Mouse (Mus musculus): ENCODE data around the gene Slmap. TPM values are rescaled to one million over a fixed set of nuclear protein-coding genes. Genes with fewer than 3 reads are reported as not detected.

Slmap gene
- polyA plus RNA-seq, 2 experiments: 9.5 to 10.4 TPM

DNA sequence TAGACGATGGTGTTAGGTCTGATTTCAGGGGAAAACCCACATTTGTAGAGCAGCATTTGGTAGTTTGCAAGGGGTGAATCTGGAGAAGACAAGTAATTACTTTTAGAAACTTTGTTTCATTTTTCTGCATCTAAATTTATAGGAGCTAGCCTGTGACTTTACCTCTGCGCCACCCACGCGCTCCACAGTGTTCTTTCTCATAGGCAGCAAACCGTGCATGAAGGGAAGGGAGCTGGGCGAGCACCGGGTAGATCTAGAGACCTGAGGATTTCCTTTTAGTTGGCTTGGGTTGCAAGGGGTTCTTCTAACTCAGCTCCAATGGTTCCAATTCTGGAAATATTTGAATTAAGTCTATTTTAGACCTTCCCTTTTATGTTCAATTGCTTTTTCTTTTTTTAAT, 23.8 kb upstream of the Slmap start:
- Histone ChIP-seq H3K27ac (no peak overlapping the region), H3K4me1 (replicated peaks; ENCODE audit: control insufficient read depth in 2 of 2, insufficient read depth in 2 of 2, low read length in 1 of 2) (no peaks in the 10 kb centered on the region), H3K36me3 (replicated peaks; ENCODE audit: control insufficient read depth, insufficient read depth, low read depth) (no peaks in the 10 kb centered on the region), H3K9ac (replicated peaks) (no peak overlapping the region), H3K9me3 (ENCODE audit: control insufficient read depth, low read length) (no peaks in the 10 kb centered on the region), H3K4me3 (ENCODE audit: insufficient read depth in 1 of 2, low read depth in 2 of 2, low read length in 2 of 2) (no peak overlapping the region), H3K27me3 (ENCODE audit: control insufficient read depth, insufficient read depth, low read length) (no peaks in the 10 kb centered on the region), H3K4me2 (ENCODE audit: low read depth) (no peak overlapping the region)
- WGBS (ENCODE audit: insufficient replicate concordance): 78% methylated on average over 7 of the region's 7 CpGs
- no peak for DNase-seq (ENCODE audit: low read depth in 3 of 3, low spot score in 3 of 3)
- TF ChIP-seq CTCF (IDR thresholded peaks at IDR 0.05; ENCODE audit: low read depth) (no peak), EP300 (IDR thresholded peaks at IDR 0.05; ENCODE audit: low read depth) (no peak)
- ATAC-seq (ENCODE audit: insufficient read depth): no peak

- H3K4me2 ChIP-seq (ENCODE audit: low read depth): no peak overlapping the region
- ATAC-seq (ENCODE audit: insufficient read depth) (no peak), DNase-seq (ENCODE audit: low read depth in 3 of 3, low spot score in 3 of 3) (no peak)
- H3K27ac ChIP-seq: no peak overlapping the region
- H3K36me3 ChIP-seq (replicated peaks; ENCODE audit: control insufficient read depth, insufficient read depth, low read depth): no peaks in the 10 kb centered on the region
- H3K4me3 ChIP-seq (ENCODE audit: insufficient read depth in 1 of 2, low read depth in 2 of 2, low read length in 2 of 2): no peak overlapping the region
- H3K9me3 ChIP-seq (ENCODE audit: control insufficient read depth, low read length): no peaks in the 10 kb centered on the region
- WGBS (ENCODE audit: insufficient replicate concordance): 65% methylated on average over 1 of the region's 1 CpGs
- no peak overlapping the region for H3K9ac ChIP-seq (replicated peaks)
- no peaks in the 10 kb centered on the region for H3K27me3 ChIP-seq (ENCODE audit: control insufficient read depth, insufficient read depth, low read length)
- TF ChIP-seq CTCF (IDR thresholded peaks at IDR 0.05; ENCODE audit: low read depth): no peak
- no peak for TF ChIP-seq EP300 (IDR thresholded peaks at IDR 0.05; ENCODE audit: low read depth)
- peaks cover 0 to 4% of the 10 kb centered on the region in 2 experiments; a peak in 1 of 4 replicates for H3K4me1 ChIP-seq (replicated peaks; ENCODE audit: control insufficient read depth in 2 of 2, insufficient read depth in 2 of 2, low read length in 1 of 2)
These were observed 22.9 kb upstream of the Slmap start for GRCm38 (mm10) chr14:26557581-26557980.

GRCm38 (mm10) chr14:26552853-26553252, 18.1 kb upstream of the Slmap start:
- no peak overlapping the region for H3K27ac ChIP-seq
- H3K27me3 ChIP-seq (ENCODE audit: control insufficient read depth, insufficient read depth, low read length): no peaks in the 10 kb centered on the region
- H3K9me3 ChIP-seq (ENCODE audit: control insufficient read depth, low read length): no peaks in the 10 kb centered on the region
- ATAC-seq (ENCODE audit: insufficient read depth): no peak
- TF ChIP-seq CTCF (IDR thresholded peaks at IDR 0.05; ENCODE audit: low read depth) (no peak), EP300 (IDR thresholded peaks at IDR 0.05; ENCODE audit: low read depth) (no peak)
- H3K9ac ChIP-seq (replicated peaks): no peak overlapping the region
- H3K4me3 ChIP-seq (ENCODE audit: insufficient read depth in 1 of 2, low read depth in 2 of 2, low read length in 2 of 2): no peak overlapping the region
- no peaks in the 10 kb centered on the region for H3K36me3 ChIP-seq (replicated peaks; ENCODE audit: control insufficient read depth, insufficient read depth, low read depth)
- no peak overlapping the region for H3K4me2 ChIP-seq (ENCODE audit: low read depth)
- DNase-seq (ENCODE audit: low read depth in 3 of 3, low spot score in 3 of 3): no peak
- 17% methylated on average over 3 of the region's 3 CpGs for WGBS (ENCODE audit: insufficient replicate concordance)
- peaks cover 0 to 4% of the 10 kb centered on the region in 2 experiments; a peak in 1 of 4 replicates for H3K4me1 ChIP-seq (replicated peaks; ENCODE audit: control insufficient read depth in 2 of 2, insufficient read depth in 2 of 2, low read length in 1 of 2)

- Histone ChIP-seq H3K36me3 (replicated peaks; ENCODE audit: control insufficient read depth, insufficient read depth, low read depth) (no peaks in the 10 kb centered on the region), H3K9me3 (ENCODE audit: control insufficient read depth, low read length) (no peaks in the 10 kb centered on the region), H3K27ac (no peak overlapping the region), H3K9ac (replicated peaks) (no peak overlapping the region), H3K4me2 (ENCODE audit: low read depth) (no peak overlapping the region), H3K4me1 (replicated peaks; ENCODE audit: control insufficient read depth in 2 of 2, insufficient read depth in 2 of 2, low read length in 1 of 2) (peaks cover 0 to 4% of the 10 kb centered on the region in 2 experiments; a peak in 1 of 4 replicates), H3K4me3 (ENCODE audit: insufficient read depth in 1 of 2, low read depth in 2 of 2, low read length in 2 of 2) (no peak overlapping the region), H3K27me3 (ENCODE audit: control insufficient read depth, insufficient read depth, low read length) (no peaks in the 10 kb centered on the region)
- DNase-seq (ENCODE audit: low read depth in 3 of 3, low spot score in 3 of 3): no peak
- no peak for ATAC-seq (ENCODE audit: insufficient read depth)
- 33% methylated on average over 2 of the region's 2 CpGs for WGBS (ENCODE audit: insufficient replicate concordance)
- no peak for TF ChIP-seq CTCF (IDR thresholded peaks at IDR 0.05; ENCODE audit: low read depth)
- TF ChIP-seq EP300 (IDR thresholded peaks at IDR 0.05; ENCODE audit: low read depth): no peak
These were observed 17.7 kb upstream of the Slmap start for GRCm38 (mm10) chr14:26552441-26552840.

- H3K9me3 ChIP-seq (ENCODE audit: control insufficient read depth, low read length): no peaks in the 10 kb centered on the region
- no peak overlapping the region for H3K9ac ChIP-seq (replicated peaks)
- no peak overlapping the region for H3K4me2 ChIP-seq (ENCODE audit: low read depth)
- DNase-seq (ENCODE audit: low read depth in 3 of 3, low spot score in 3 of 3) (no peak), ATAC-seq (ENCODE audit: insufficient read depth) (no peak)
- H3K27ac ChIP-seq: no peak overlapping the region
- H3K4me3 ChIP-seq (ENCODE audit: insufficient read depth in 1 of 2, low read depth in 2 of 2, low read length in 2 of 2): no peak overlapping the region
- H3K4me1 ChIP-seq (replicated peaks; ENCODE audit: control insufficient read depth in 2 of 2, insufficient read depth in 2 of 2, low read length in 1 of 2): peaks cover 0 to 4% of the 10 kb centered on the region in 2 experiments; a peak in 1 of 4 replicates
- 75% methylated on average over 8 of the region's 8 CpGs for WGBS (ENCODE audit: insufficient replicate concordance)
- H3K27me3 ChIP-seq (ENCODE audit: control insufficient read depth, insufficient read depth, low read length): no peaks in the 10 kb centered on the region
- TF ChIP-seq CTCF (IDR thresholded peaks at IDR 0.05; ENCODE audit: low read depth) (no peak), EP300 (IDR thresholded peaks at IDR 0.05; ENCODE audit: low read depth) (no peak)
- H3K36me3 ChIP-seq (replicated peaks; ENCODE audit: control insufficient read depth, insufficient read depth, low read depth): no peaks in the 10 kb centered on the region
These were observed 16.0 kb upstream of the Slmap start for GRCm38 (mm10) chr14:26550712-26551111.

Measured in liver, embryonic 14.5 days (tissue).